Mouse (Mus musculus) hindbrain, postnatal 0 days (tissue): ENCODE data around the gene Soat2. TPM values are rescaled to one million over a fixed set of nuclear protein-coding genes. Genes with fewer than 3 reads are reported as not detected.
A peak's percentile ranks its signal among the peaks of the same experiment; 100 is the strongest.

Source experiments
- ATAC-seq: fragments of 200-750 bp; cut with Nextera tagmentation; 2 replicates; pipeline ENCODE4 v1.8.0; 2017; ENCODE audit warnings: mild to moderate bottlenecking, moderate TSS enrichment, moderate library complexity
- DNase-seq: peaks from one replicate; pipeline ENCODE4 v3.0.0-alpha.2; 2015; ENCODE audit warnings: low spot score
- H3K27ac ChIP-seq: fragments of 300-500 bp; sonication (generic); 2 replicates; pipeline ENCODE4 v1.5.1; 2014; ENCODE audit warnings: mild to moderate bottlenecking
- H3K27me3 ChIP-seq: fragments of 300-500 bp; sonication (generic); 2 replicates; pipeline ENCODE4 v1.6.1; 2014; ENCODE audit warnings: low read length, mixed read lengths; ENCODE audit not compliant: insufficient read depth
- H3K36me3 ChIP-seq: fragments of 300-500 bp; sonication (generic); 2 replicates; pipeline ENCODE4 v1.6.1; 2014; ENCODE audit warnings: low read length, mixed read lengths; ENCODE audit not compliant: insufficient read depth
- H3K4me1 ChIP-seq: fragments of 300-500 bp; sonication (generic); 2 replicates; pipeline ENCODE4 v1.6.1; 2014; ENCODE audit warnings: antibody characterized with exemption, low read length, mixed read lengths; ENCODE audit not compliant: insufficient read depth
- H3K4me2 ChIP-seq: fragments of 300-500 bp; sonication (generic); 2 replicates; pipeline ENCODE4 v1.6.1; 2014; ENCODE audit warnings: low read depth, mild to moderate bottlenecking, low read length, moderate library complexity, mixed read lengths
- H3K4me3 ChIP-seq: fragments of 300-500 bp; sonication (generic); 2 replicates; pipeline ENCODE4 v1.5.1; 2014; ENCODE audit warnings: low read length
- H3K9ac ChIP-seq: fragments of 300-500 bp; sonication (generic); replicated peaks from 2 replicates; pipeline ENCODE4 v1.6.1; 2014; ENCODE audit warnings: mild to moderate bottlenecking, low read length, moderate library complexity, mixed read lengths
- H3K9me3 ChIP-seq: fragments of 300-500 bp; sonication (generic); 2 replicates; pipeline ENCODE4 v1.6.1; 2016; ENCODE audit warnings: low read length, mixed read lengths
- CTCF ChIP-seq: IDR thresholded peaks from 2 replicates; pipeline ENCODE4 v1.5.1; 2016; ENCODE audit warnings: antibody characterized with exemption, control low read depth, low read depth
- WGBS: fragments of 180-500 bp; shearing (Covaris S2); extraction: QIAGEN DNeasy Blood & Tissue Kit; methylation state at CpG from one replicate; pipeline ENCODE4 v1.1.7; 2014; 5-methylcytosine and 5-hydroxymethylcytosine counted together
- polyA plus RNA-seq: library from polyadenylated mRNA; unstranded; fragments of >200 nt; fragmentation: Nextera tagmentation; extraction: Ambion mirVana; gene quantifications from 2 replicates; pipeline ENCODE4 v1.2.1, GENCODE M21; 2015
- total RNA-seq: library from RNA; depleted of rRNA; stranded (reverse); fragments of >200 nt; gene quantifications from 2 replicates; pipeline ENCODE4 v1.2.3, GENCODE M21; 2014

Soat2 gene
- total and polyA plus RNA-seq, 2 experiments from 2014 or later, result 0.09 to 0.16 TPM

DNA sequence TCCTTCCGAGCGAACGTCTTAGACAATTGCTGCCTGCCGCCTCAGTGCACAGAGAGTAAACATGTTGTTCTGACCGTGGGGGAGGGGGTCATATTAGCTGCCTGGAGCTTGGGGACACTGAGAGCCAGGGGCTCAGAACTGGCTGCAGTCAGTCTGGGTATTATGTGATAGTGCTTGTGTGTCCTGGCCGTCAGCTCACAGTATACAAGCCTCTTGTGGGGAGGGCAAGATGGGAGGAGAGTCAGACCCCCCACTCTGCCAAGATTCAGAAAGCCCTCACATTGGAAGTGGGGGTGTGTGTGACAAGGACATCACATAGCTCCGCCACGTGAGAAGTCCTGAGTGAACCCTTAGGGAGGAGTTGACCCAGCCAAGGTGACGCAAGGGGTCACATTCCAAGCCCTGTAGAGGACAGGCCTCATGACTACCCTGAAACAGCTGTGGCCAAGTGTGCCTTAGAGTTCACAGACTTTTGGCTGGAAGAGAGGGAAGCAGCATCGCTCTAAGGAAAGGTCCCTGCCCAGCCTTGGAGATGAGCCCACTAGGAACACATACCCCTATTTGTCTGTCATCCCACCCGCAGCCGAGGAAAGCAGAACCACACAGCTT, 46.3 kb upstream of the Soat2 start:
- Histone ChIP-seq H3K4me3 (0 out of 2 replicates have a peak overlapping the region, but pooled peaks have one; percentile 20), H3K36me3 (no peaks in the 10 kb centered on the region), H3K9me3 (no peaks in the 10 kb centered on the region), H3K27me3 (no peaks in the 10 kb centered on the region), H3K4me2 (peak overlapping the region; percentile 40), H3K4me1 (peaks cover 28% of the 10 kb centered on the region), H3K27ac (peak overlapping the region; percentile 78; the same call in 1 of the 2 replicates), H3K9ac (peak overlapping the region; percentile 44; the same call in 1 of the 2 replicates)
- TF ChIP-seq CTCF, result no peak
- no peak for ATAC-seq
- 17% methylated on average over 12 of the region's 12 CpGs for WGBS
- DNase-seq, result peak; percentile 43

DNA sequence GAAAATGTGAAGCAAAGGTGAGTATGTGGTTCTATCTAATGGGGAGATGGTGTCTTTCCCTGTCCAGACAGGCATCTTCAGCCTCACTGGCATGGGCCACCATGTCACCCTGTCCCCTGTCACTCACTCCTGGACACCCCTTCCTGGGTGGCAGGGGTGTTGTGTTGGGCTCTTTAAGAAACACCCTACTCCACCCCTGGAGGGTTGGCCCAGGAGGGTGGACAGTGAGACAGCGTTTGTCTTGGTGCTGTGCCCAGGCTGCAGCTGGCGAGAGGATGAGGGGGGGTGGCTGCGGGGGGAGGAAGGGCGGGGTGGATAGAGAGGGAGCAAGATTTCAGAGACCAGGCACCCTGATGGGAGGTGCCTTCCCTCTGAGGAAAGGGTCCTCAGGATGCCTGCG, 45.0 kb upstream of the Soat2 start:
- H3K9ac ChIP-seq, result no peak overlapping the region
- peaks cover 30% of the 10 kb centered on the region for H3K4me1 ChIP-seq
- H3K4me3 ChIP-seq, result no peak overlapping the region
- peak overlapping the region; percentile 64; the same call in 1 of the 2 replicates for H3K4me2 ChIP-seq
- WGBS, result 32% methylated on average over 5 of the region's 5 CpGs
- DNase-seq (no peak), ATAC-seq (no peak)
- no peaks in the 10 kb centered on the region for H3K36me3 ChIP-seq
- H3K27me3 ChIP-seq, result no peaks in the 10 kb centered on the region
- no peak overlapping the region; the same call in 1 of the 2 replicates for H3K27ac ChIP-seq
- H3K9me3 ChIP-seq, result no peaks in the 10 kb centered on the region
- no peak for TF ChIP-seq CTCF

DNA sequence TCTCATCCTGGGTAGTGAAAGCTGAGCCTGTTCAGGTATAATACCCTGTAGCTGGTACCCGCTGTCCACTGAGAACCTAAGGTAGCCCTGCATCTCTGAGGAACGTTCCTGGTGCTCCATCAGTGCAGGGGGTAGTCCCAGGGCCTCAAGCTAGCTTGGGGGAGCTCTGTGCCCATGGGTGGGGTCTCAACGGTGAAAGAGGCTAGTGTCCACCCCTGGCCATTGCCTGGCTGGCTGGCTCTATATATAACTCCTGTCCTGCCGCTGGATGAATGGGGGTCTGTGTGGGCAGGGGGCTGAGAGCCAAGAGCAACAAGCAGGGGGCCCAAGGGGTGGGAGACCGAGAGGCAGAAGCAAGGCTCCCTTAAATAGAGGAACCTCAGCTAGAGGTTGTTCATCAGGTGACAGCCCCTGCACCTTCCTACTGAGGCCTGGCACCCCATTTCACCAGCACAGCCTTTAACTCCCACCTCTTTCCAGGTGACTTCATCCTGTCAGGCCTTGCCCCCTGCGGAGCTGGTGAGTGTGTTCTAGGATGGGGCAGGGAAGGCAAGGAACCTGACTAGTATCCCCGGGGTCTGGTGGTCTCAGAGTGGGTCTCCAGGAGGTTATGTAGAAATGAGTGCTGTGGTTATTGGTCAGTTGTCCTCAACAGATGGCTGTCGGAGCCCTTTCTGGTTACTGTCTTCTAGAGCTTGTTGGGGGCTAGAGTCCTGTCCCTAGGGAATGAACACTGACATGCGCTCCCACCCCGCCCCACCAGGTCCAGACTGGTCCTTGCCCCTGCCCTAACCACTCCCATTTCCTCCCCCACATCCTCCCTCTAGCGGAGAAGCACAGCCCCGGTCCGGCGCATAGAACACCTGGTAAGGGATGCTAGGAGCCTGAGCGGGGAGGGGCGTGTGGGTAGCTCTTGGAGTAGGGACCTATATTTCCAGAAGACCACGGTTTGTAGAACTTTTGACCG, 44.3 kb upstream of the Soat2 start:
- WGBS, result 28% methylated on average over 18 of the region's 18 CpGs

DNA sequence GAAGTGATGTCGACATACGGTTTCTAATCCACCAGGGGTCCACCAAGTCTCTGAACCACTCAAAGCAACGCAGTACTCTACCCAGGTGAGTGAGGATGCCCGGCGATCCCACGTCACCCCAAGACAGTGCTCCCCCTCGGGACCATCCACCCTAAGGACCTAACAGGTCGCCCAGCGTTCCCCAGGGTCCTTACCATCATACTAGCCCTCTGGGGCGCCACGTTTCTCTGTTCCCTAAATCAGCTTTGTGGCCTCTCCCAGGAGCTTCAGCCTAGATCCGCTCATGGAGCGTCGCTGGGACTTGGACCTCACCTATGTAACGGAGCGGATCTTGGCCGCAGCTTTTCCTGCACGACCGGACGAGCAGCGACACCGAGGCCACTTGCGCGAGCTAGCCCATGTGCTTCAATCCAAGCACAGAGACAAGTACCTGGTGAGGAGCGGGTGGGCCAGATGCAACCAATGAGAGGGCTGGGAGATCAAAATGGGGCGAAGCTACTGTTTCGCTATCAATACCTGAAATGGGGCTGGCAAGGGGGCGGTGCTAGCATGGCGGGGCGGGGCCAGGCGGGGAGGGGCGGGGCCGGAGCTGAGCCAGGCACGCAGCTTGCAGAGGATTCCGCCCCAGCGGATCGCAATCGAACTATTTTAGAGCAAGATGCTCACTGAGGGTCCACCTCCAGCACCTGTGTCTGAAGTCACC, 43.4 kb upstream of the Soat2 start:
- no peak for TF ChIP-seq CTCF
- Histone ChIP-seq H3K4me1 (peaks cover 29% of the 10 kb centered on the region), H3K27me3 (no peaks in the 10 kb centered on the region), H3K4me2 (peak overlapping the region; percentile 64), H3K4me3 (peak overlapping the region; percentile 35), H3K27ac (no peak overlapping the region), H3K9me3 (no peaks in the 10 kb centered on the region), H3K9ac (peak overlapping the region; percentile 33; the same call in 1 of the 2 replicates), H3K36me3 (no peaks in the 10 kb centered on the region)
- 9% methylated on average over 38 of the region's 38 CpGs for WGBS
- 0 out of 2 replicates have a peak, but pooled peaks have one; percentile 8 for ATAC-seq
- peak; percentile 54 for DNase-seq

More for the DNA sequence above, 44.3 kb upstream of the Soat2 start:
- TF ChIP-seq CTCF, result peak; percentile 37; the same call in 1 of the 2 replicates
- Histone ChIP-seq H3K36me3 (no peaks in the 10 kb centered on the region), H3K4me2 (peak overlapping the region; percentile 64), H3K27me3 (no peaks in the 10 kb centered on the region), H3K9me3 (no peaks in the 10 kb centered on the region), H3K4me3 (peak overlapping the region; percentile 35), H3K4me1 (peaks cover 30% of the 10 kb centered on the region), H3K9ac (no peak overlapping the region), H3K27ac (no peak overlapping the region; the same call in 1 of the 2 replicates)
- DNase-seq, result no peak
- ATAC-seq, result no peak

DNA sequence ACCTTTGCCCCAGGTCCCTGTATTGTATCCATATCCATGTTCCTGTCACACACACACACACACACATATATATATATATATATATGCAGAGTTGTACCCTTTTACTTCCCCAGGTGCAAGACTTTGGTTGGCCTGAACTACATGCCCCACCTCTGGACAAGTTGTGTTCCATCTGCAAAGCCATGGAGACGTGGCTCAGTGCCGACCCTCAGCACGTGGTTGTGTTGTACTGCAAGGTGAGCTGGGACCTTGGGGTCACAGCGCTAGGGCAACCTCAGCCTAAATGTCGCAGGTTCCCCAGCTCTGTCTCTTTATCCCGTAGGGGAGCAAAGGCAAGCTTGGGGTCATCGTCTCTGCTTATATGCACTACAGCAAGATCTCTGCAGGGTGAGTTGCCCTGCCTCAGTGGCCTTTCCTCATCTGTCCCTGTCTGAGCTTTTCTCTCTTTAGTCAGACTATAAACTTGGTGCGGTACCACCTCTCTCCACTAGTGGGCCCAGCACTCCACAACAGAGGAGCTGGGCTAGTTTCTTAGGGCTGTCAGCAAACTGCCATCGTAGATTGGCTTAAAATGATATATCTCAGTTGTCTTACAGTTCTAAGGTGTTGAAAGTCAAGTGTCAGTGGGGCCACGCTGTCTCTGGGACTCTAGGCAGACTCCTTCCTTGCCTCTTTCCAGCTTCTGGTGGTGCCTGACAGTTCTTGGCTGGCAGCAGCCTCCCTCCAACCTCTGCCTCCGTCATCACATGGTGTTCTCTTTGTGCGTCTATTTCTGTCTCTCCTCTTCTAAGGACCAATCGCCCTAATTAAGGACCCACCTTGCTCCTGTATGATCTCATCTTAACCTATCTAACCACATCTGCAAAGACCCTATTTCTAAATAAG, 42.4 kb upstream of the Soat2 start:
- ATAC-seq (no peak), DNase-seq (peak; percentile 84)
- Histone ChIP-seq H3K27me3 (no peaks in the 10 kb centered on the region), H3K27ac (no peak overlapping the region), H3K9ac (no peak overlapping the region), H3K9me3 (no peaks in the 10 kb centered on the region), H3K4me3 (no peak overlapping the region; the same call in 1 of the 2 replicates), H3K4me1 (peaks cover 24% of the 10 kb centered on the region), H3K4me2 (peak overlapping the region; percentile 64), H3K36me3 (no peaks in the 10 kb centered on the region)
- 37% methylated on average over 13 of the region's 13 CpGs for WGBS
- TF ChIP-seq CTCF, result peak; percentile 93
